Mouse (Mus musculus): Measurements from ENCODE around the gene Thg1l. TPM values are rescaled to one million over a fixed set of nuclear protein-coding genes. Genes with fewer than 3 reads are reported as not detected.

The Thg1l gene
- polyA plus RNA-seq, 1 experiment from 2014 or later, result 5.6 TPM

- H3K9me3 ChIP-seq (ENCODE audit: control insufficient read depth), result no peaks in the 10 kb centered on the region
- H3K4me3 ChIP-seq (ENCODE audit: low read depth, low read length), result no peak overlapping the region
- ATAC-seq, result no peak
- no peak overlapping the region for H3K9ac ChIP-seq (ENCODE audit: low read depth, low read length)
- H3K36me3 ChIP-seq (ENCODE audit: control insufficient read depth, insufficient read depth), result no peaks in the 10 kb centered on the region
- no peak for TF ChIP-seq CTCF (IDR thresholded peaks at IDR 0.05; ENCODE audit: low read depth)
- no peak overlapping the region for H3K4me2 ChIP-seq (replicated peaks; ENCODE audit: low read depth)
- WGBS, result 88% methylated on average over 8 of the region's 8 CpGs
- no peak overlapping the region for H3K27ac ChIP-seq (ENCODE audit: low read depth, low read length)
- no peaks in the 10 kb centered on the region for H3K27me3 ChIP-seq (replicated peaks; ENCODE audit: control insufficient read depth, insufficient read depth, low read length)
- no peaks in the 10 kb centered on the region for H3K4me1 ChIP-seq (replicated peaks; ENCODE audit: control insufficient read depth, insufficient read depth, low read length)
Observed at GRCm38 (mm10) chr11:45974466-45974865, 19.2 kb upstream of the Thg1l start.

GRCm38 (mm10) chr11:45973635-45974034, 18.3 kb upstream of the Thg1l start:
- WGBS, result 83% methylated on average over 5 of the region's 5 CpGs
- no peak overlapping the region for H3K27ac ChIP-seq (ENCODE audit: low read depth, low read length)
- no peaks in the 10 kb centered on the region for H3K9me3 ChIP-seq (ENCODE audit: control insufficient read depth)
- no peaks in the 10 kb centered on the region for H3K36me3 ChIP-seq (ENCODE audit: control insufficient read depth, insufficient read depth)
- no peak overlapping the region for H3K4me3 ChIP-seq (ENCODE audit: low read depth, low read length)
- H3K9ac ChIP-seq (ENCODE audit: low read depth, low read length), result no peak overlapping the region
- no peak for TF ChIP-seq CTCF (IDR thresholded peaks at IDR 0.05; ENCODE audit: low read depth)
- H3K4me2 ChIP-seq (replicated peaks; ENCODE audit: low read depth), result no peak overlapping the region
- no peaks in the 10 kb centered on the region for H3K4me1 ChIP-seq (replicated peaks; ENCODE audit: control insufficient read depth, insufficient read depth, low read length)
- ATAC-seq, result no peak
- H3K27me3 ChIP-seq (replicated peaks; ENCODE audit: control insufficient read depth, insufficient read depth, low read length), result no peaks in the 10 kb centered on the region

GRCm38 (mm10) chr11:45968466-45968865, 13.2 kb upstream of the Thg1l start:
- no peak overlapping the region for H3K9ac ChIP-seq (ENCODE audit: low read depth, low read length)
- ATAC-seq, result no peak
- no peak for TF ChIP-seq CTCF (IDR thresholded peaks at IDR 0.05; ENCODE audit: low read depth)
- no peaks in the 10 kb centered on the region for H3K27me3 ChIP-seq (replicated peaks; ENCODE audit: control insufficient read depth, insufficient read depth, low read length)
- H3K36me3 ChIP-seq (ENCODE audit: control insufficient read depth, insufficient read depth), result no peaks in the 10 kb centered on the region
- no peak overlapping the region for H3K27ac ChIP-seq (ENCODE audit: low read depth, low read length)
- H3K4me3 ChIP-seq (ENCODE audit: low read depth, low read length), result no peak overlapping the region
- WGBS, result 88% methylated on average over 3 of the region's 3 CpGs
- no peaks in the 10 kb centered on the region for H3K9me3 ChIP-seq (ENCODE audit: control insufficient read depth)
- no peak overlapping the region for H3K4me2 ChIP-seq (replicated peaks; ENCODE audit: low read depth)
- no peaks in the 10 kb centered on the region for H3K4me1 ChIP-seq (replicated peaks; ENCODE audit: control insufficient read depth, insufficient read depth, low read length)

GRCm38 (mm10) chr11:45966896-45967295, 11.6 kb upstream of the Thg1l start:
- 82% methylated on average over 4 of the region's 4 CpGs for WGBS
- H3K9me3 ChIP-seq (ENCODE audit: control insufficient read depth), result no peaks in the 10 kb centered on the region
- no peak overlapping the region for H3K4me2 ChIP-seq (replicated peaks; ENCODE audit: low read depth)
- H3K4me3 ChIP-seq (ENCODE audit: low read depth, low read length), result no peak overlapping the region
- H3K27ac ChIP-seq (ENCODE audit: low read depth, low read length), result no peak overlapping the region
- H3K9ac ChIP-seq (ENCODE audit: low read depth, low read length), result no peak overlapping the region
- no peak for ATAC-seq
- no peaks in the 10 kb centered on the region for H3K4me1 ChIP-seq (replicated peaks; ENCODE audit: control insufficient read depth, insufficient read depth, low read length)
- H3K36me3 ChIP-seq (ENCODE audit: control insufficient read depth, insufficient read depth), result no peaks in the 10 kb centered on the region
- TF ChIP-seq CTCF (IDR thresholded peaks at IDR 0.05; ENCODE audit: low read depth), result no peak
- no peaks in the 10 kb centered on the region for H3K27me3 ChIP-seq (replicated peaks; ENCODE audit: control insufficient read depth, insufficient read depth, low read length)

GRCm38 (mm10) chr11:45960003-45960402, 4.7 kb upstream of the Thg1l start:
- Histone ChIP-seq H3K27ac (ENCODE audit: low read depth, low read length) (no peak overlapping the region), H3K36me3 (ENCODE audit: control insufficient read depth, insufficient read depth) (no peaks in the 10 kb centered on the region), H3K9ac (ENCODE audit: low read depth, low read length) (no peak overlapping the region), H3K4me1 (replicated peaks; ENCODE audit: control insufficient read depth, insufficient read depth, low read length) (no peaks in the 10 kb centered on the region), H3K4me3 (ENCODE audit: low read depth, low read length) (no peak overlapping the region), H3K4me2 (replicated peaks; ENCODE audit: low read depth) (no peak overlapping the region), H3K9me3 (ENCODE audit: control insufficient read depth) (no peaks in the 10 kb centered on the region), H3K27me3 (replicated peaks; ENCODE audit: control insufficient read depth, insufficient read depth, low read length) (no peaks in the 10 kb centered on the region)
- WGBS, result 82% methylated on average over 5 of the region's 5 CpGs
- peak; percentile 35 for TF ChIP-seq CTCF (IDR thresholded peaks at IDR 0.05; ENCODE audit: low read depth)
- ATAC-seq, result no peak

- H3K36me3 ChIP-seq (ENCODE audit: control insufficient read depth, insufficient read depth), result no peaks in the 10 kb centered on the region
- H3K27me3 ChIP-seq (replicated peaks; ENCODE audit: control insufficient read depth, insufficient read depth, low read length), result no peaks in the 10 kb centered on the region
- 86% methylated on average over 3 of the region's 3 CpGs for WGBS
- H3K4me2 ChIP-seq (replicated peaks; ENCODE audit: low read depth), result no peak overlapping the region
- H3K27ac ChIP-seq (ENCODE audit: low read depth, low read length), result no peak overlapping the region
- ATAC-seq, result no peak
- no peak overlapping the region for H3K9ac ChIP-seq (ENCODE audit: low read depth, low read length)
- TF ChIP-seq CTCF (IDR thresholded peaks at IDR 0.05; ENCODE audit: low read depth), result peak; percentile 59
- H3K4me3 ChIP-seq (ENCODE audit: low read depth, low read length), result no peak overlapping the region
- H3K9me3 ChIP-seq (ENCODE audit: control insufficient read depth), result no peaks in the 10 kb centered on the region
- H3K4me1 ChIP-seq (replicated peaks; ENCODE audit: control insufficient read depth, insufficient read depth, low read length), result no peaks in the 10 kb centered on the region
Observed at GRCm38 (mm10) chr11:45959598-45959997, 4.3 kb upstream of the Thg1l start.

GRCm38 (mm10) chr11:45947491-45947890, 7.8 kb downstream of the Thg1l start:
- H3K4me2 ChIP-seq (replicated peaks; ENCODE audit: low read depth), result no peak overlapping the region
- no peaks in the 10 kb centered on the region for H3K9me3 ChIP-seq (ENCODE audit: control insufficient read depth)
- no peak overlapping the region for H3K4me3 ChIP-seq (ENCODE audit: low read depth, low read length)
- no peak for ATAC-seq
- peaks cover 19% of the 10 kb centered on the region; the same call in 1 of the 2 replicates for H3K36me3 ChIP-seq (ENCODE audit: control insufficient read depth, insufficient read depth)
- no peak overlapping the region for H3K9ac ChIP-seq (ENCODE audit: low read depth, low read length)
- H3K4me1 ChIP-seq (replicated peaks; ENCODE audit: control insufficient read depth, insufficient read depth, low read length), result no peaks in the 10 kb centered on the region
- H3K27ac ChIP-seq (ENCODE audit: low read depth, low read length), result no peak overlapping the region
- TF ChIP-seq CTCF (IDR thresholded peaks at IDR 0.05; ENCODE audit: low read depth), result no peak
- no peaks in the 10 kb centered on the region for H3K27me3 ChIP-seq (replicated peaks; ENCODE audit: control insufficient read depth, insufficient read depth, low read length)
- WGBS, result 86% methylated on average over 2 of the region's 2 CpGs
